Mouse (Mus musculus) cortical plate, adult 2 months (tissue): Measurements from ENCODE around the gene Olfr522. TPM values are rescaled to one million over a fixed set of nuclear protein-coding genes. Genes with fewer than 3 reads are reported as not detected.
A peak's percentile ranks its signal among the peaks of the same experiment; 100 is the strongest.

Source experiments
- H3K27ac ChIP-seq: fragments of 200-500 bp; 2 replicates; pipeline ENCODE4 v1.5.1; 2012; ENCODE audit warnings: low read length, control low read depth, inconsistent platforms; ENCODE audit not compliant: insufficient read depth
- H3K4me1 ChIP-seq: fragments of 200-500 bp; 2 replicates; pipeline ENCODE4 v1.6.1; 2011; ENCODE audit warnings: low read length; ENCODE audit not compliant: control insufficient read depth, insufficient read depth
- H3K4me3 ChIP-seq: fragments of 200-500 bp; 2 replicates; pipeline ENCODE4 v1.5.1; 2011; ENCODE audit warnings: mild to moderate bottlenecking, low read length, control low read depth; ENCODE audit not compliant: insufficient read depth
- CTCF ChIP-seq: fragments of 200-500 bp; IDR thresholded peaks from 2 replicates; pipeline ENCODE4 v1.5.1; 2011; ENCODE audit warnings: mild to moderate bottlenecking, control low read depth, low read length; ENCODE audit not compliant: insufficient read depth; ENCODE audit errors: extremely low read depth
- POLR2A ChIP-seq: fragments of 200-500 bp; IDR thresholded peaks from 2 replicates; pipeline ENCODE4 v1.6.1; 2011; ENCODE audit warnings: mild to moderate bottlenecking, low read length, control low read depth; ENCODE audit not compliant: insufficient read depth; ENCODE audit errors: extremely low read depth
- polyA plus RNA-seq: library from polyadenylated mRNA; depleted of rRNA; stranded (reverse); fragments of >200 nt; gene quantifications from 2 replicates; pipeline ENCODE4 v1.2.3, GENCODE M21; 2012

Gene Olfr522
- polyA plus RNA-seq, 1 experiment: not detected

- Histone ChIP-seq H3K4me1 (peaks cover 1% of the 10 kb centered on the region; the same call in 1 of the 2 replicates), H3K4me3 (no peak overlapping the region), H3K27ac (no peak overlapping the region)
- TF ChIP-seq CTCF (no peak), POLR2A (no peak)
Observed at GRCm38 (mm10) chr7:140127911-140128310, 36.7 kb downstream of the Olfr522 start.

- TF ChIP-seq POLR2A (no peak), CTCF (no peak)
- peaks cover 1% of the 10 kb centered on the region; the same call in 1 of the 2 replicates for H3K4me1 ChIP-seq
- no peak overlapping the region for H3K4me3 ChIP-seq
- no peak overlapping the region for H3K27ac ChIP-seq
Observed at GRCm38 (mm10) chr7:140126934-140127333, 37.6 kb downstream of the Olfr522 start.

DNA sequence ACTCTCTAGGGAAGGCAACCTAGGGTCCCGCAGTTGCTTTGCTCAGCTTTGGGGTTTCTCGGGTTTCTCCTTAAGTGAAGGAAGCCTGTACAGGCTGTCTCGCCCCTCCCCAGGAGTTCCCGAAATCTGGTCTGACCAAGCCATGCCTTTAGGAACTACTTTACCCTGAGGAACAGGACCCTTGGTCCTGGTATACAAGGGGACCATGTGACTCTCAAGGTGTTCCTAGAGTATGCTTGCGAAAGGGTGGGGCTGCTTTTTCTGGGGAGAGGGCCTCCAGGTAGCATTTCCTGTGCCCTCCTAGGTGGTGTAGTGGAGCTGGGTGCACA is 38.6 kb downstream of the Olfr522 start:
- Histone ChIP-seq H3K27ac (no peak overlapping the region), H3K4me1 (peaks cover 1% of the 10 kb centered on the region; the same call in 1 of the 2 replicates), H3K4me3 (peak overlapping the region; percentile 65)
- TF ChIP-seq CTCF (no peak), POLR2A (no peak)

GRCm38 (mm10) chr7:140125278-140126021 is 39.1 kb downstream of the Olfr522 start:
- no peak for TF ChIP-seq CTCF
- peak; percentile 93 for TF ChIP-seq POLR2A
- Histone ChIP-seq H3K4me3 (peak overlapping the region; percentile 65), H3K4me1 (peaks cover 1% of the 10 kb centered on the region; the same call in 1 of the 2 replicates), H3K27ac (no peak overlapping the region)

GRCm38 (mm10) chr7:140124382-140124781 is 40.2 kb downstream of the Olfr522 start:
- TF ChIP-seq POLR2A (no peak), CTCF (no peak)
- Histone ChIP-seq H3K4me1 (peaks cover 1% of the 10 kb centered on the region; the same call in 1 of the 2 replicates), H3K27ac (no peak overlapping the region), H3K4me3 (no peak overlapping the region)

DNA sequence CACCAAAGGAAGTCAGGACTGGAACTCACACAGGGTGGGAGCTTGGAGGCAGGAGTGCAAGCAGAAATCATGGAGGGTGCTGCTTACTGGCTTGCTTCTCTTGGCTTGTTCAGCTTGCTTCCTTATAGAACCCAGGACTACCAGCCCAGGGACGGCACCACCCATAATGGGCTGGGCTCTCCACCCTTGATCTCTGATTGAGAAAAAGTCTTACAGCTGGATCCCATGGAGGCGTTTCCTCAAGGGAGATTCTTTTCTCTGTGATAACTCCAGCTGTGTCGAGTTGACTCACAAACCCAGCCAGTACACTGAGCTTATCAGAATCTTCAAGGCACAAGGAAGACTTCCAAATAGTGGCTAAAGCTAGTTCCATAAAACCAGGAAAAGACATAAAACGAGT is 41.8 kb downstream of the Olfr522 start:
- no peak overlapping the region for H3K4me3 ChIP-seq
- TF ChIP-seq CTCF (no peak), POLR2A (no peak)
- peaks cover 1% of the 10 kb centered on the region; the same call in 1 of the 2 replicates for H3K4me1 ChIP-seq
- no peak overlapping the region for H3K27ac ChIP-seq

- peaks cover 1% of the 10 kb centered on the region; the same call in 1 of the 2 replicates for H3K4me1 ChIP-seq
- H3K4me3 ChIP-seq: no peak overlapping the region
- TF ChIP-seq POLR2A (no peak), CTCF (no peak)
- H3K27ac ChIP-seq: no peak overlapping the region
Observed at GRCm38 (mm10) chr7:140121338-140121910, 43.1 kb downstream of the Olfr522 start.

- no peak for TF ChIP-seq CTCF
- no peak for TF ChIP-seq POLR2A
- Histone ChIP-seq H3K4me3 (no peak overlapping the region), H3K27ac (no peak overlapping the region), H3K4me1 (peaks cover 1% of the 10 kb centered on the region; the same call in 1 of the 2 replicates)
Observed at GRCm38 (mm10) chr7:140120484-140120883, 44.1 kb downstream of the Olfr522 start.

GRCm38 (mm10) chr7:140116329-140117054 is 48.1 kb downstream of the Olfr522 start, which contains the start of gene Echs1:
Gene Echs1, minus strand, starts transcription at chr7:140116476.
- TF ChIP-seq POLR2A (peak; percentile 77; the same call in 1 of the 2 replicates), CTCF (no peak)
- Histone ChIP-seq H3K4me3 (peak within 1 kb of the TSS; percentile 76), H3K27ac (peak within 1 kb of the TSS; percentile 78), H3K4me1 (no peaks in the 10 kb centered on the region)
